8 mouse cellular contexts compared by ENCODE assay signal in the genomic region with DNA sequence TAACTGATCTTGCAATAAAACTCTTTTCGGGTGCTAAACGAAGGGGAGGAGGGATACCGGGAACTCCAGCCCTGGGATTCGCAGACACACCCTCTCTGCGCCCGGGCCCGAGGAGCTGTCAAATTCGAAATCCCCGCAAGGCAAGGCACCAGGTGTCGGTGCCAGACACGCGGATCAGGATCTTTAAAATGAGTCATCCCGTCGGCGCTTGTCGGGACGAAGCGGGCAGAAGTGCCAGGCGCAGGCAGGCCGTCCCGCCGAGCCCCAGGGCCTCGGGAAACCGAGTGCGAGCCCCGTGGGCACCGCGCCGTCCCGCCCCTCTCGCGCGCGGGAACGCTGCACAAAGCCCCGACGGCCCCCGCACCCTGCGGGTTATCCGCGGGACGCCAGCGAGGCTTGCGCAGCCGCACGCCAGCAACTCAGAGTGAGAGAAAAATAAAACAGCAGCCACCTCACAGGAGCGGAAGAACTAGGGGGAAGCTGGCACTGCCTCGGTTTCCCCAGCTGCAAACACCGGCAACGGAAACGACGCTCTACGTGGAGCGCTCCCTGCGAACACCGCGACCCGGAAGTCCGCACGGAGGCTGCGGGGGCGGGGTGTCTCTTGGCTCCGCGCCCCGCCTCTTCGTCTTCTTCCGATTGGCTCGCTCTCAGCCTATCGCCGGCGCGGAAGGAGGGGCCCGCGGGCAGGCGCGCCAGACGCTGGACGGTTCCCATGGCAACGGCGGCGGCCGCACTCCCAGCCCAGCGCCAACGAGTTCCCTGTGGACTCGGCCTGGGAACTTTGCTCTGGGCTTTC. TPM values are rescaled to one million over a fixed set of nuclear protein-coding genes. Genes with fewer than 3 reads are reported as not detected.
A peak's percentile ranks its signal among the peaks of the same experiment; 100 is the strongest.
DNase-seq lines count a peak whose midpoint lies in the region; ATAC-seq lines count a peak whose summit lies in the region.

A gene (minus strand): TSS at position 588 of the 799 bp plus-strand sequence.

- peak within 1 kb of the TSS; percentile 67 for H3K4me3 ChIP-seq in intestine, embryonic 14.5 days (ENCODE audit: low read depth, low read length)

- peaks cover 14% of the 10 kb centered on the region for H3K36me3 ChIP-seq in intestine, embryonic 14.5 days (ENCODE audit: control insufficient read depth, insufficient read depth, low read length)

- peak; percentile 98 to 99 for DNase-seq in adrenal gland, adult 18-20 months (ENCODE audit: low spot score in 2 of 2)
- DNase-seq in embryo, embryonic 11 days, result peak; percentile 100
- DNase-seq in gastrocnemius, postnatal 25 days, result peak; percentile 97
- DNase-seq in intestine, embryonic 14.5 days (ENCODE audit: low spot score), result peak; percentile 96
- peak; percentile 97 to 99 for DNase-seq in left cerebral cortex, postnatal 14 days (ENCODE audit: low spot score in 2 of 2)
- peak; percentile 96 for DNase-seq in mesoderm, embryonic 11.5 days (ENCODE audit: low read depth, low spot score)
- DNase-seq in right cerebral cortex, postnatal 36 days (ENCODE audit: low spot score in 2 of 2), result peak; percentile 94 to 96
- peak; percentile 94 for DNase-seq in yolk sac, embryonic 10.5 days (ENCODE audit: low spot score)

- WGBS in intestine, embryonic 14.5 days, result under 1% methylated on average over 81 of the region's 85 CpGs

- H3K27ac ChIP-seq in intestine, embryonic 14.5 days (ENCODE audit: low read depth), result no peak within 1 kb of the TSS

- H3K27me3 ChIP-seq in intestine, embryonic 14.5 days (replicated peaks; ENCODE audit: control insufficient read depth, insufficient read depth, low read length), result no peaks in the 10 kb centered on the region

- H3K9ac ChIP-seq in intestine, embryonic 14.5 days (ENCODE audit: low read length), result peak within 1 kb of the TSS; percentile 70

- 0 out of 2 replicates have a peak, but pooled peaks cover 3% of the 10 kb centered on the region for H3K4me1 ChIP-seq in intestine, embryonic 14.5 days (replicated peaks; ENCODE audit: control insufficient read depth, insufficient read depth, low read length)

- intact Hi-C loops in left cerebral cortex, postnatal 14 days (cut with DNase I), result loop anchor here (10.0 kb wide), 1 partner anchor 113 kb away; no protein-coding TSS in a partner anchor

- ATAC-seq in intestine, embryonic 14.5 days (replicated peaks; ENCODE audit: low FRiP score, low TSS enrichment, low read depth), result peak; percentile 99

- H3K9me3 ChIP-seq in intestine, embryonic 14.5 days (ENCODE audit: control insufficient read depth, low read length), result no peaks in the 10 kb centered on the region

- peak within 1 kb of the TSS; percentile 77 for H3K4me2 ChIP-seq in intestine, embryonic 14.5 days (ENCODE audit: low read length)

RNA-seq across cellular contexts. Expression of the gene that starts here (rescaled TPM):
- total RNA-seq in adrenal gland, adult 18-20 months (2021), result 10 to 100 TPM; 21.2 to 25.9 TPM
- 1 to 10 TPM; 5.9 to 8.0 TPM for total RNA-seq in gastrocnemius, postnatal 25 days (2021)
- 13.5 and 15.6 TPM in 2 replicates for polyA plus RNA-seq in intestine, embryonic 14.5 days (2014; fragmentation: Nextera tagmentation; extraction: Ambion mirVana)
- total RNA-seq in left cerebral cortex, postnatal 14 days (2021), result 10 to 100 TPM; 10.8 to 11.8 TPM
